Mouse (Mus musculus) cortical plate, adult 2 months (tissue): ENCODE data around the gene Pcsk2.

ENCODE experiments used
- CTCF ChIP-seq: fragments of 200-500 bp; IDR thresholded peaks from 2 replicates; pipeline ENCODE4 v1.5.1; 2011; ENCODE audit warnings: mild to moderate bottlenecking, control low read depth, low read length; ENCODE audit not compliant: insufficient read depth; ENCODE audit errors: extremely low read depth
- POLR2A ChIP-seq: fragments of 200-500 bp; IDR thresholded peaks from 2 replicates; pipeline ENCODE4 v1.6.1; 2011; ENCODE audit warnings: mild to moderate bottlenecking, low read length, control low read depth; ENCODE audit not compliant: insufficient read depth; ENCODE audit errors: extremely low read depth

DNA sequence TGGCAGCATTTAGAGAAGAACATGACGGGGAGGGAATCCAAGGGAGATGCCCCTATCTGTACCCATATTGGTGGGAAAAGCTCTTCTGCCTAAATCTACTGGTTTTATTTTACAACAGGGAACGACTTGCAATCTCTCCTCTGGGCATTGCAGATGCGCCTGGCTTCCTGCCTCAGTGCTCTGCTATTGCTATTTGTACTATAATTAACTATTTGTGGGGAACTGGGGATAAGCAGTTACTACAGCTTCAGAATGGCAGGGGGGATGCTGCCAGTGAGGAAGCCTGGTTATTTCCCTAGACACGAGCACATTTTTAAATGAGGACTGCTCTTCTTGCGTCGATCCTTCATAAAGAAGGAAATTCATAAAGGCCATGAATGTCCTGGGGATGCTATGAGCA, 39.4 kb downstream of the Pcsk2 start:
- TF ChIP-seq CTCF (no peak), POLR2A (no peak)
